Mouse (Mus musculus) frontal cortex, postnatal 36 days (tissue): ENCODE measurements around the gene Itga2b.
"Not testable (repeated sequence)": the region's sequence is repeated elsewhere in the genome, so short reads cannot be mapped to it uniquely, and the experiment has no call there.

Experiments
- DNase-seq, 2 experiments: peaks; one replicate each; pipeline ENCODE4 v3.0.0; 2022; ENCODE audit warnings: low spot score in 2 of 2

Itga2b gene

GRCm38 (mm10) chr11:102411704-102412103 lies 58.2 kb downstream of the Itga2b start:
- peak; percentile 85 to 92 for DNase-seq

GRCm38 (mm10) chr11:102411061-102411460 lies 58.9 kb downstream of the Itga2b start:
- DNase-seq, result no peak

GRCm38 (mm10) chr11:102410345-102410744 lies 59.6 kb downstream of the Itga2b start:
- DNase-seq, result not testable (repeated sequence)

- no peak for DNase-seq
Measured at GRCm38 (mm10) chr11:102409795-102410330, 60.1 kb downstream of the Itga2b start.

GRCm38 (mm10) chr11:102408888-102409794 lies 60.8 kb downstream of the Itga2b start:
- no peak for DNase-seq

DNA sequence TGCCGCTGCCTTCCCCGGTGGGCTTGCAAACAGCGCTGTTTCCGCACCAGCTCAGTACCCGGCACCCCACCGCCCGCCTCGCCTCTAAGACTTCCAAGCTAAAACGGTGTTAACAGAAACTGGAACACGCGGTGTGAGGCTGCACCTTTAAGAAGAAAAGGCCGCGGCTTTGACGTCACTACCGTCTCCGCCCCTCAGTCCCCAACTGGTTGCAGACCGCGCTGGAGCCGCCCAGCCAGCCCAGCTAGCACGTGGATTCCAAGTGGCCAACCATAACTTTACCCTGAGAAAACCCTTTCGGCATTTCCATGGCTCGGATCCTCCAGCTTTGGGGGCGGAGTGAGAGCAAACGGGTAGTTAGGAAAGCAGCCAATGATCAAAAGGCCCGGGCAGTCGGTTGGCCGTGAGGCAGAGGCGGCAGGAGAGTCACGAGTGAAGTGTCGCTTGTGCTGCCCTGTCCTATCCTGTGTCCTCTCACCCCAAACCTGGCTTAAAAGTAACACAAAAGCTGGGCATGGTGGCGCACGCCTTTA lies 61.5 kb downstream of the Itga2b start:
- peak; percentile 96 to 98 for DNase-seq

DNA sequence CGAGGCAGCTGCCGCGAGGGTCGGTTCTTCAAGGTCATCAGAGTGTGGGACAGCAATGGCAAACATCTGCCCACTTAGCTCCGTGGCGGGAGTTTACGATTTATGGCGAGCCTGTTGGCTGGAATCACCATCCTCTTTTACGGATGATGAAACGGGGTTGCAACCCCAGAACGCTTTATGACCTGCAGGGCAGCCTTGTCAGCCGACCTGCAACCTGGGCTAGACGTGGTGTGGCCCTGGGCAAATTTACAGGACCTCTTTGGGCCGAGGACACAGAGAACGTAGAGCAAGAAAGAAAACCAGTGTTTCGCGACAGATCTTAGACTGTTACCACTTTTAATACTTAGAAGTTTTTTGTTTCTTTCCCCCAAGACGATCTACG lies 62.1 kb downstream of the Itga2b start, which contains the start of gene Slc25a39:
Gene Slc25a39 (minus strand): TSS at position 113 of the 382 bp plus-strand sequence.
- no peak for DNase-seq

- DNase-seq, result peak; percentile 84 to 87
Measured at GRCm38 (mm10) chr11:102406900-102407833, 62.8 kb downstream of the Itga2b start.

- no peak for DNase-seq
Measured at GRCm38 (mm10) chr11:102406401-102406800, 63.5 kb downstream of the Itga2b start.

DNA sequence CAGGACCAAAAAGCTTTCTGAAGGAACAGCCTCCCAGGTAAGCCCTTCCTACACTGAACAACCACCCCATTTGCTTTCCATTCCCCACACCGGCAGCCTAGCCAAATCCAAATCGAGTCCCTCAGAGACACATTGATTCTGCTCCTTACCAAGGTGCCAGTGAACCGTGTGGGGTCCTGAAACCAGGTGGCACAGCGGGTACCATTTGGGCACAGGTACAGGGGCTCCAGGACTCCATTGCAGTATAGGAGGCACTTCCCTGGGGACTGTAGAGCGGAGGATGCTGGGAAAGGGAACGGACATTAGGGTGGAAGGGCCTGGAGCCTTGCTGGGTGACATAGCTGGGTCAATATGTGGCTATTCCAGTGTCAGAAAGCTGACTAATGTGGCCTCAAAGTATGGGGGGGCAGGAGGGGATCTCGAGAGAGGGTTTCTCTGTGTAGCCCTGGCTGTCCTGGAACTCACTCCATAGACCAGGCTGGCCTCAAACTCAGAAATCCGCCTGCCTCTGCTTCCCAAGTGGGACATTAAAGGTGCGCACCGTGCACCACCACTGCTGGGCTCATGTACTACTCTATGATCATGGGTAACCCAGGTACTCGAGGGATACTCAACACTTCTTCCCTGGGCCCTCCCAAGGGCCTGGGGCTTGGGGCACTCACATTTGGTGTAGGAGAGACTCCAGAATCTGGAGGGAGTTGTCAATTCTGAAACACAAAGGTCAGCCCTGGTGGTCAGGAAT lies 64.2 kb downstream of the Itga2b start:
- no peak for DNase-seq

DNA sequence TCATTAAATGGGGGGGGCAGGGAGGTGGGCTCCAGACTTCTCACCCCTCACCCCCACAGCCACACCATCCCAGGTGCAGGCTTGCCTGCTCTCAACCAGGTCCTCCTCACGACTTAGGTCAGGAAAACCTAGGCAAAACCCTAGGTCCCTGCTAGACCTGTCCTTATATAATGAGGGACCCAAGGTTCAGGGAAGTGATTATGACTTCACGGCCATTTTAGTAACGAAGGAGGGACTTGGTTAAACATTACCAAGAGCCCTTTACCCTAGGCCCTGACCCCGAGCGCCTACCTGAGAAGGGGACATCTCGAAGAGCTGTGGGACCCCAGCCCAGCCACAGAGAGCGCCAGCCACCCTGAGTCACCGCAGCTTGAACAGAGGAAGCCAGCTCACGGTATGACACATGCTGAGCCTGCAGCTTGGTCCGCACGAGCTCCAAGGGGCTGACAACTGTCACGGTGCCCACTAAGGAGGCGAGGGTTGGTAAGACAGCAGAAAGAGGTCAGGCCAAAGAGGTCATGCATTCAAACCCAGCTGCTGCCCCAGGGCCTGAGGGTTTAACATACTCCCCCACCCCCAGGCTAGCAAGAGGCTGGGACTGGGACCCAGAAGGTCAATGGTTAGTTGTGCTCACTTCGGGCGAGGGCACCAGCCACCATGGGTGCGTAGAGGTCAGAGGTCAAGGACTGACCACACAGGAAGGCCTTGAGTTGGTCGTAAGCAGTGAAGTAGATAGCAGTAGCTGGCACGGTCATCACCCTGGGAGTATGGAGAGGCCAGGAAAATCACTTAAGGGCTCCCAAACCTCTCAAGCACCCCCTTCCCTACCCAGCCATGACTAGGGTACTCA lies 65.5 kb downstream of the Itga2b start:
- no peak for DNase-seq

DNA sequence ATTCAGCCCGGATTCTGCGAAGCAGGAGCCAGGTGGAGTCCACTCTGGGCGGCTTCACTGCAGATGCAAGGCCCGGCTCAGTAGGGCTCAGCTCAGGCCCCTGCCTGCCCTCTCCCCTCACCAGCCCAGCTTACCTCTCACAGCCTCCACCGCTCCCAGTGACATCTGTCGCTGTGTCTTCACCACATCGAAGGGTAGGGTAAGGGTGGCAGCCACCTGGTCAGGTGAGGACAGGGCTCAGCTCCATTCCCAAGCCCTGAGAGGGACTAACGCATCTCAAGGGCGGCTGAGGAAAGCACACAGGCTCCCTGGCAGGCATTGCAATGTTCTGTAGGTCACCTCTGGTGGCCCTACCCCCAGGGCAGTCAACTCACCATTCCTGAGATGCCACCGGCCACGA lies 66.3 kb downstream of the Itga2b start:
- no peak for DNase-seq
